Mouse (Mus musculus) adrenal gland, postnatal 14 days (tissue): ENCODE data around the gene Ccl27b. TPM values are rescaled to one million over a fixed set of nuclear protein-coding genes. Genes with fewer than 3 reads are reported as not detected.
"Not testable (repeated sequence)": the region's sequence is repeated elsewhere in the genome, so short reads cannot be mapped to it uniquely, and the experiment has no call there.

Source experiments
- DNase-seq: peaks from one replicate; pipeline ENCODE4 v3.0.0; 2021; ENCODE audit warnings: mixed read lengths
- long read RNA-seq, 2 experiments: library from polyadenylated mRNA; stranded (forward); transcript quantifications; one replicate each; pipeline ENCODE4 v2.0.0; 2021
- total RNA-seq: library from RNA; stranded (reverse); gene quantifications from 2 replicates; pipeline ENCODE4 v1.2.3, GENCODE M21; 2021

The Ccl27b gene
- 20.8 TPM in 1 of 2 replicates, not detected in the other for total RNA-seq
- long read RNA-seq, experiment 1, partial matches to known transcripts, result 0 of 4 reads
- long read RNA-seq, experiment 1, other reads (novel, unspliced or antisense), result 0 of 4 reads
- long read RNA-seq, experiment 2, transcript Ccl27b-201 (3 exons, 425 nt), result major isoform, 11 of 11 reads
- long read RNA-seq, experiment 2, partial matches to known transcripts, result 0 of 11 reads
- long read RNA-seq, experiment 2, other reads (novel, unspliced or antisense), result 0 of 11 reads

- not testable (repeated sequence) for DNase-seq
Measured at GRCm38 (mm10) chr4:42654951-42655350, at the start of gene Ccl27b. Gene Ccl27b (plus strand): TSS chr4:42655251.

- not testable (repeated sequence) for DNase-seq
Measured at GRCm38 (mm10) chr4:42611895-42612294, 43.2 kb upstream of the Ccl27b start, which contains the start of gene Gm10591. Gene Gm10591 (plus strand): TSS chr4:42612195.

- not testable (repeated sequence) for DNase-seq
Measured at GRCm38 (mm10) chr4:42629419-42629818, 25.6 kb upstream of the Ccl27b start, which contains the start of gene Gm2564. Gene Gm2564 (plus strand): TSS chr4:42629719.

- DNase-seq, result not testable (repeated sequence)
Measured at GRCm38 (mm10) chr4:42661793-42662192, 6.7 kb downstream of the Ccl27b start, which contains the start of gene Il11ra2. Gene Il11ra2 (minus strand): TSS chr4:42661893.

GRCm38 (mm10) chr4:42675415-42675814 lies 20.4 kb downstream of the Ccl27b start:
- not testable (repeated sequence) for DNase-seq

GRCm38 (mm10) chr4:42679365-42679764 lies 24.3 kb downstream of the Ccl27b start:
- not testable (repeated sequence) for DNase-seq

GRCm38 (mm10) chr4:42680374-42681356 lies 25.6 kb downstream of the Ccl27b start:
- DNase-seq, result not testable (repeated sequence)

- DNase-seq, result not testable (repeated sequence)
Measured at GRCm38 (mm10) chr4:42681473-42682182, 26.6 kb downstream of the Ccl27b start.

- not testable (repeated sequence) for DNase-seq
Measured at GRCm38 (mm10) chr4:42682183-42682524, 27.1 kb downstream of the Ccl27b start.

Other genes starting within 250 kb of the Ccl27b start
- gene Gm21586, start 215.9 kb upstream of the Ccl27b start, total RNA-seq, result not detected in 2 replicates
- gene Gm2163, start 188.5 kb upstream of the Ccl27b start, total RNA-seq, result 0.48 and 0.49 TPM in 2 replicates
- gene Fam205a2, start 127.1 kb upstream of the Ccl27b start, total RNA-seq, result not detected in 2 replicates
- gene Gm10591, start 43.1 kb upstream of the Ccl27b start, total RNA-seq, result not detected in 2 replicates
- gene Gm2564, start 25.5 kb upstream of the Ccl27b start, total RNA-seq, result 4.2 and 24.3 TPM in 2 replicates
- gene Il11ra2, start 6.6 kb downstream of the Ccl27b start, total RNA-seq, result not detected in 2 replicates
- gene 4930578G10Rik, start 80.3 kb downstream of the Ccl27b start, total RNA-seq, result not detected in 2 replicates
- gene Ccl19, start 101.3 kb downstream of the Ccl27b start, total RNA-seq, result 1.0 and 12.6 TPM in 2 replicates
- 8.8 and 168 TPM in 2 replicates for gene Ccl21a, start 118.7 kb downstream of the Ccl27b start, total RNA-seq
- not detected in 2 replicates for gene Fam205a1, start 198.6 kb downstream of the Ccl27b start, total RNA-seq
- gene Gm12394, start 201.5 kb downstream of the Ccl27b start, total RNA-seq, result 0.11 TPM in 1 of 2 replicates, not detected in the other
- gene Fam205c, start 219.0 kb downstream of the Ccl27b start, total RNA-seq, result not detected in 2 replicates